Mouse (Mus musculus) forebrain, postnatal 0 days (tissue): ENCODE measurements around the gene Spata31d1c. TPM values are rescaled to one million over a fixed set of nuclear protein-coding genes. Genes with fewer than 3 reads are reported as not detected.

ENCODE experiments used
- ATAC-seq: fragments of 200-750 bp; cut with Nextera tagmentation; 2 replicates; pipeline ENCODE4 v1.8.0; 2017; ENCODE audit warnings: mild to moderate bottlenecking, moderate library complexity
- DNase-seq: peaks from one replicate; pipeline ENCODE4 v3.0.0-alpha.2; 2015
- H3K27ac ChIP-seq: fragments of 300-500 bp; sonication (generic); 2 replicates; pipeline ENCODE4 v1.5.1; 2014; ENCODE audit warnings: low read depth, mild to moderate bottlenecking, antibody characterized with exemption, low read length, moderate library complexity, mixed read lengths
- H3K27me3 ChIP-seq: fragments of 300-500 bp; sonication (generic); 2 replicates; pipeline ENCODE4 v1.6.1; 2014; ENCODE audit warnings: mild to moderate bottlenecking, low read length, mixed read lengths; ENCODE audit not compliant: insufficient read depth
- H3K36me3 ChIP-seq: fragments of 300-500 bp; sonication (generic); 2 replicates; pipeline ENCODE4 v1.6.1; 2014; ENCODE audit warnings: mild to moderate bottlenecking, moderate library complexity; ENCODE audit not compliant: insufficient read depth
- H3K4me1 ChIP-seq: fragments of 300-500 bp; sonication (generic); 2 replicates; pipeline ENCODE4 v1.6.1; 2014; ENCODE audit warnings: antibody characterized with exemption; ENCODE audit not compliant: insufficient read depth
- H3K4me2 ChIP-seq: fragments of 300-500 bp; sonication (generic); 2 replicates; pipeline ENCODE4 v1.6.1; 2014; ENCODE audit warnings: low read depth, mild to moderate bottlenecking, moderate library complexity
- H3K4me3 ChIP-seq: fragments of 300-500 bp; sonication (generic); 2 replicates; pipeline ENCODE4 v1.5.1; 2014; ENCODE audit warnings: low read depth, low read length, mixed read lengths
- H3K9ac ChIP-seq: fragments of 300-500 bp; sonication (generic); 2 replicates; pipeline ENCODE4 v1.6.1; 2014; ENCODE audit warnings: mild to moderate bottlenecking
- H3K9me3 ChIP-seq: fragments of 300-500 bp; sonication (generic); 2 replicates; pipeline ENCODE4 v1.6.1; 2016; ENCODE audit warnings: low read length
- CTCF ChIP-seq: sonication (generic); IDR thresholded peaks from 2 replicates; pipeline ENCODE4 v1.5.1; 2016; ENCODE audit warnings: antibody characterized with exemption, control low read depth, low read depth
- WGBS: fragments of 180-500 bp; shearing (Covaris S2); extraction: QIAGEN DNeasy Blood & Tissue Kit; methylation state at CpG from one replicate; pipeline ENCODE4 v1.1.7; 2014; 5-methylcytosine and 5-hydroxymethylcytosine counted together
- polyA plus RNA-seq: library from polyadenylated mRNA; unstranded; fragments of >200 nt; fragmentation: Nextera tagmentation; extraction: Ambion mirVana; gene quantifications from 2 replicates; pipeline ENCODE4 v1.2.1, GENCODE M21; 2015
- total RNA-seq: library from RNA; depleted of rRNA; stranded (reverse); fragments of >200 nt; gene quantifications from 2 replicates; pipeline ENCODE4 v1.2.3, GENCODE M21; 2014; rRNA removed

Gene Spata31d1c
- total and polyA plus RNA-seq, 2 experiments from 2014 or later: not detected

GRCm38 (mm10) chr13:65069969-65070368 lies 37.1 kb downstream of the Spata31d1c start:
- H3K4me3 ChIP-seq: no peak overlapping the region
- H3K4me1 ChIP-seq: no peaks in the 10 kb centered on the region
- TF ChIP-seq CTCF: no peak
- no peak for ATAC-seq
- H3K27me3 ChIP-seq: no peaks in the 10 kb centered on the region
- H3K27ac ChIP-seq: no peak overlapping the region
- H3K9ac ChIP-seq: no peak overlapping the region
- WGBS: 93% methylated on average over 2 of the region's 2 CpGs
- peaks cover 12% of the 10 kb centered on the region for H3K36me3 ChIP-seq
- DNase-seq: no peak
- H3K9me3 ChIP-seq: no peaks in the 10 kb centered on the region
- no peak overlapping the region for H3K4me2 ChIP-seq

Other genes starting within 250 kb of the Spata31d1c start
- gene Cntnap3, start 129.1 kb upstream of the Spata31d1c start, total RNA-seq: 5.8 and 7.4 TPM in 2 replicates
- gene Cntnap3, start 129.1 kb upstream of the Spata31d1c start, polyA plus RNA-seq: 3.1 and 4.0 TPM in 2 replicates
- not detected in 2 replicates for gene Spata31, start 115.7 kb upstream of the Spata31d1c start, total RNA-seq
- not detected in 2 replicates for gene Spata31, start 115.7 kb upstream of the Spata31d1c start, polyA plus RNA-seq
- gene Prss47, start 19.7 kb downstream of the Spata31d1c start, total RNA-seq: not detected in 2 replicates
- not detected in 2 replicates for gene Prss47, start 19.7 kb downstream of the Spata31d1c start, polyA plus RNA-seq
- 28.2 and 38.0 TPM in 2 replicates for gene Mfsd14b, start 79.9 kb downstream of the Spata31d1c start, total RNA-seq
- gene Mfsd14b, start 79.9 kb downstream of the Spata31d1c start, polyA plus RNA-seq: 13.7 and 18.4 TPM in 2 replicates
- not detected in 2 replicates for gene Olfr465-ps1, start 105.0 kb downstream of the Spata31d1c start, total RNA-seq
- gene Olfr465-ps1, start 105.0 kb downstream of the Spata31d1c start, polyA plus RNA-seq: not detected in 2 replicates
- not detected in 2 replicates for gene Olfr466, start 117.2 kb downstream of the Spata31d1c start, total RNA-seq
- gene Olfr466, start 117.2 kb downstream of the Spata31d1c start, polyA plus RNA-seq: not detected in 2 replicates
- 0.43 TPM in 1 of 2 replicates, not detected in the other for gene Nlrp4f, start 172.9 kb downstream of the Spata31d1c start, total RNA-seq
- 0.13 and 0.30 TPM in 2 replicates for gene Nlrp4f, start 172.9 kb downstream of the Spata31d1c start, polyA plus RNA-seq
- not detected in 2 replicates for gene Gm10775, start 226.5 kb downstream of the Spata31d1c start, total RNA-seq
- gene Gm10775, start 226.5 kb downstream of the Spata31d1c start, polyA plus RNA-seq: 0.82 and 1.1 TPM in 2 replicates
- gene Zfp369, start 245.8 kb downstream of the Spata31d1c start, total RNA-seq: 45.3 and 65.3 TPM in 2 replicates
- gene Zfp369, start 245.8 kb downstream of the Spata31d1c start, polyA plus RNA-seq: 6.2 and 9.7 TPM in 2 replicates